Mouse (Mus musculus) 416B (cell line): ENCODE data around the gene Olfr1314.

Experiments used
- DNase-seq: peaks from one replicate; pipeline ENCODE4 v3.0.0; 2011; ENCODE audit warnings: low read depth

The Olfr1314 gene

GRCm38 (mm10) chr2:112096681-112097080, at the start of gene Olfr1314:
Olfr1314 (minus strand) TSS chr2:112096781.
- no peak for DNase-seq

- DNase-seq, result no peak
These were observed 43.4 kb upstream of the Olfr1314 start, which contains the start of gene Olfr1317 for GRCm38 (mm10) chr2:112140029-112140428. Olfr1317 (plus strand) TSS chr2:112140329.

DNA sequence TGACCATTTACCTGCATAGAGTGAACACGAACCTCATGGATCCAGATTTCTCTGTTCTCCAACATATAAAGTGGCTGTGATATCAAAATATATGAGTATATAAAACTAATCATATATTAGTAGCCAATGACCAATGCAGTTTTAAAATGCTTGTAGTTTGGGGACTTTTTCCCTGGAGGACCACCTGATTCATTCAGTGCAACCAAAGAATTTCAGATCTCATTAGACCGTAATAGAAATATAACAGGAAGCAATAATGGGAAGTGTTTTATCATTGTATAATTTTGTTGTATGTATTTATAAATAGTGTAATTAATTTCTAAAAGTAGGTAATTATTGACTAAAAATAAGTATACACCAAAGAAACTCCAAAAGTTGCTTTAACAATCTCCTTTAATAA, 38.3 kb upstream of the Olfr1314 start, which contains the start of gene Olfr1316:
Olfr1316 (minus strand) TSS at position 101 of the 400 bp plus-strand sequence.
- DNase-seq, result no peak

- no peak for DNase-seq
These were observed 18.8 kb upstream of the Olfr1314 start, which contains the start of gene Olfr1315-ps1 for GRCm38 (mm10) chr2:112115340-112115739. Olfr1315-ps1 (minus strand) TSS chr2:112115440.

GRCm38 (mm10) chr2:112077743-112078142, 18.8 kb downstream of the Olfr1314 start, which contains the start of gene Olfr1313:
Olfr1313 (minus strand) TSS chr2:112077843.
- DNase-seq, result no peak

- no peak for DNase-seq
These were observed 46.4 kb downstream of the Olfr1314 start, which contains the start of gene Olfr1312 for GRCm38 (mm10) chr2:112050138-112050537. Olfr1312 (minus strand) TSS chr2:112050238.
